Mouse (Mus musculus) small intestine, adult 2 months (tissue): ENCODE results near the gene Uhrf1bp1.

ENCODE experiments used
- CTCF ChIP-seq: fragments of 200-500 bp; IDR thresholded peaks from 2 replicates; pipeline ENCODE4 v1.5.1; 2012; ENCODE audit warnings: low read depth, mild to moderate bottlenecking, control low read depth, inconsistent platforms, low read length, moderate library complexity, mixed read lengths; ENCODE audit not compliant: insufficient replicate concordance, insufficient read length; ENCODE audit errors: extremely low read depth
- POLR2A ChIP-seq: fragments of 200-500 bp; IDR thresholded peaks from 2 replicates; pipeline ENCODE4 v1.6.1; 2012; ENCODE audit warnings: low read depth, mild to moderate bottlenecking, control low read depth, inconsistent platforms, low read length, moderate library complexity

- no peak for TF ChIP-seq CTCF
- no peak for TF ChIP-seq POLR2A
Measured at GRCm38 (mm10) chr17:27825539-27825938, 30.7 kb upstream of the Uhrf1bp1 start.
